Mouse (Mus musculus): ENCODE measurements around the gene Tceanc.
"Not testable (repeated sequence)": the region's sequence is repeated elsewhere in the genome, so short reads cannot be mapped to it uniquely, and the experiment has no call there.

Gene Tceanc

GRCm38 (mm10) chrX:166518345-166518744, at the start of gene Tceanc:
TSS of gene Tceanc (minus strand) at chrX:166518567.
- no peak for DNase-seq (ENCODE audit: low spot score in 2 of 2)

GRCm38 (mm10) chrX:166565983-166566382, 47.6 kb upstream of the Tceanc start:
- DNase-seq (ENCODE audit: low spot score in 2 of 2), result no peak

GRCm38 (mm10) chrX:166565401-166565800, 47.0 kb upstream of the Tceanc start:
- DNase-seq (ENCODE audit: low spot score in 2 of 2), result no peak

GRCm38 (mm10) chrX:166564900-166565299, 46.5 kb upstream of the Tceanc start:
- DNase-seq (ENCODE audit: low spot score in 2 of 2), result no peak

- DNase-seq (ENCODE audit: low spot score in 2 of 2), result no peak
Measured at GRCm38 (mm10) chrX:166559333-166559732, 41.0 kb upstream of the Tceanc start.

GRCm38 (mm10) chrX:166552355-166552754, 34.0 kb upstream of the Tceanc start:
- no peak for DNase-seq (ENCODE audit: low spot score in 2 of 2)

GRCm38 (mm10) chrX:166546495-166546894, 28.1 kb upstream of the Tceanc start:
- DNase-seq (ENCODE audit: low spot score in 2 of 2), result no peak

GRCm38 (mm10) chrX:166535138-166535537, 16.8 kb upstream of the Tceanc start:
- DNase-seq (ENCODE audit: low spot score in 2 of 2), result no peak

GRCm38 (mm10) chrX:166533432-166533831, 15.1 kb upstream of the Tceanc start:
- DNase-seq (ENCODE audit: low spot score in 2 of 2), result no peak

- no peak for DNase-seq (ENCODE audit: low spot score in 2 of 2)
Measured at GRCm38 (mm10) chrX:166531671-166532070, 13.3 kb upstream of the Tceanc start.

GRCm38 (mm10) chrX:166528126-166528525, 9.8 kb upstream of the Tceanc start:
- no peak for DNase-seq (ENCODE audit: low spot score in 2 of 2)

- DNase-seq (ENCODE audit: low spot score in 2 of 2), result no peak
Measured at GRCm38 (mm10) chrX:166525637-166526315, 7.4 kb upstream of the Tceanc start.

- no peak for DNase-seq (ENCODE audit: low spot score in 2 of 2)
Measured at GRCm38 (mm10) chrX:166520782-166521181, 2.4 kb upstream of the Tceanc start.

- no peak for DNase-seq (ENCODE audit: low spot score in 2 of 2)
Measured at GRCm38 (mm10) chrX:166516631-166517030, 1.7 kb downstream of the Tceanc start.

GRCm38 (mm10) chrX:166515923-166516322, 2.4 kb downstream of the Tceanc start:
- no peak for DNase-seq (ENCODE audit: low spot score in 2 of 2)

GRCm38 (mm10) chrX:166514035-166514434, 4.3 kb downstream of the Tceanc start:
- not testable (repeated sequence) for DNase-seq (ENCODE audit: low spot score in 2 of 2)

- DNase-seq (ENCODE audit: low spot score in 2 of 2), result no peak
Measured at GRCm38 (mm10) chrX:166512071-166512470, 6.3 kb downstream of the Tceanc start.

- no peak for DNase-seq (ENCODE audit: low spot score in 2 of 2)
Measured at GRCm38 (mm10) chrX:166511107-166511506, 7.3 kb downstream of the Tceanc start.

GRCm38 (mm10) chrX:166509761-166510738, 8.3 kb downstream of the Tceanc start:
- DNase-seq (ENCODE audit: low spot score in 2 of 2), result peak; percentile 95 to 96

- DNase-seq (ENCODE audit: low spot score in 2 of 2), result no peak
Measured at GRCm38 (mm10) chrX:166504421-166504820, 13.9 kb downstream of the Tceanc start.

- no peak for DNase-seq (ENCODE audit: low spot score in 2 of 2)
Measured at GRCm38 (mm10) chrX:166499496-166500190, 18.7 kb downstream of the Tceanc start.

- peak; percentile 31 to 39 for DNase-seq (ENCODE audit: low spot score in 2 of 2)
Measured at GRCm38 (mm10) chrX:166497771-166498170, 20.6 kb downstream of the Tceanc start.
